Mouse (Mus musculus) G1E (cell line): ENCODE results near the gene Rgs17.

Experiments
- CTCF ChIP-seq: IDR thresholded peaks from 2 replicates; pipeline ENCODE4 v1.5.1; 2012; ENCODE audit warnings: low read depth, low read length, inconsistent platforms, mixed read lengths
- GATA1 ChIP-seq: IDR thresholded peaks from 2 replicates; pipeline ENCODE4 v1.6.1; 2012; ENCODE audit warnings: borderline replicate concordance, low read length, inconsistent platforms, mixed read lengths
- GATA2 ChIP-seq: IDR thresholded peaks from 2 replicates; pipeline ENCODE4 v1.6.1; 2012; ENCODE audit warnings: low read depth, low read length, inconsistent platforms, borderline replicate concordance
- POLR2AphosphoS5 ChIP-seq: IDR thresholded peaks from 2 replicates; pipeline ENCODE4 v1.6.1; 2012; ENCODE audit warnings: low read depth, low read length, inconsistent platforms; ENCODE audit not compliant: insufficient replicate concordance
- TAL1 ChIP-seq: conservative IDR thresholded peaks from 2 replicates; pipeline ENCODE4 v1.6.1; 2012; ENCODE audit warnings: low read depth, low read length, inconsistent platforms, mixed read lengths

DNA sequence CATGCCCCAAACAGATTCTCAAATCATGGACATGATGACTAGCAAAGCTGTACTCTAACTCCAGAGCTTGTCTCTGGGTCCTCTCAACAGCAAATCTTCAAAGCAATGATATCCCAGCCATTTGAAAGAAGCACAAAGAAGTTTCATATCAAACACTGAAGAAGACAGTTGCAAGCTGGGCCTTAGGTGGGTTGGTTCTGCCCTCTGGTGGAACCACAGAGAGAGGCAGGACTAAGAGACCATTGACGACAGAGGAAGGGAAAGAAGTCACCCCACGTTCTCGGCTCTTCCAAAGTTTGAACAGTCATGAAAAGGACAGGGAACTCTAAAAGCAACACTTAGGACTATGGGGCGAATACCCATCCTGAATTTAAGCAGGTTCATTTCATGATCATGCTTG lies 135.3 kb downstream of the Rgs17 start:
- peak; percentile 27; the same call in 1 of the 2 replicates for TF ChIP-seq CTCF
- TF ChIP-seq TAL1, result no peak
- TF ChIP-seq GATA2, result no peak
- no peak for TF ChIP-seq GATA1
- TF ChIP-seq POLR2AphosphoS5, result no peak
